Mouse (Mus musculus): ENCODE results near the gene Ppox. TPM values are rescaled to one million over a fixed set of nuclear protein-coding genes. Genes with fewer than 3 reads are reported as not detected.

The Ppox gene
- polyA plus RNA-seq, 1 experiment from 2014 or later, result 42.7 TPM

GRCm38 (mm10) chr1:171271622-171272021, 9.4 kb downstream of the Ppox start:
- H3K27me3 ChIP-seq (replicated peaks; ENCODE audit: control insufficient read depth, insufficient read depth, low read length), result no peaks in the 10 kb centered on the region
- peaks cover 12% of the 10 kb centered on the region for H3K4me1 ChIP-seq (ENCODE audit: control insufficient read depth, insufficient read depth, low read depth, low read length)
- H3K4me2 ChIP-seq (ENCODE audit: low read length), result peak overlapping the region; percentile 75; the same call in 1 of the 2 replicates
- ATAC-seq, result no peak
- no peak overlapping the region for H3K27ac ChIP-seq (ENCODE audit: low read depth, low read length)
- WGBS, result 72% methylated on average over 10 of the region's 10 CpGs
- peaks cover 30% of the 10 kb centered on the region for H3K36me3 ChIP-seq (ENCODE audit: control insufficient read depth, insufficient read depth, low read length)
- no peak overlapping the region for H3K4me3 ChIP-seq (ENCODE audit: low read length)
- H3K9ac ChIP-seq (ENCODE audit: low read depth, low read length), result no peak overlapping the region
- no peaks in the 10 kb centered on the region for H3K9me3 ChIP-seq (ENCODE audit: control insufficient read depth, low read length)

GRCm38 (mm10) chr1:171271196-171271595, 9.8 kb downstream of the Ppox start:
- Histone ChIP-seq H3K9ac (ENCODE audit: low read depth, low read length) (peak overlapping the region; percentile 81), H3K4me2 (ENCODE audit: low read length) (peak overlapping the region; percentile 75), H3K36me3 (ENCODE audit: control insufficient read depth, insufficient read depth, low read length) (peaks cover 26% of the 10 kb centered on the region), H3K27me3 (replicated peaks; ENCODE audit: control insufficient read depth, insufficient read depth, low read length) (no peaks in the 10 kb centered on the region), H3K9me3 (ENCODE audit: control insufficient read depth, low read length) (no peaks in the 10 kb centered on the region), H3K4me1 (ENCODE audit: control insufficient read depth, insufficient read depth, low read depth, low read length) (peaks cover 12% of the 10 kb centered on the region), H3K4me3 (ENCODE audit: low read length) (peak overlapping the region; percentile 73), H3K27ac (ENCODE audit: low read depth, low read length) (no peak overlapping the region)
- no peak for ATAC-seq
- 55% methylated on average over 9 of the region's 9 CpGs for WGBS

DNA sequence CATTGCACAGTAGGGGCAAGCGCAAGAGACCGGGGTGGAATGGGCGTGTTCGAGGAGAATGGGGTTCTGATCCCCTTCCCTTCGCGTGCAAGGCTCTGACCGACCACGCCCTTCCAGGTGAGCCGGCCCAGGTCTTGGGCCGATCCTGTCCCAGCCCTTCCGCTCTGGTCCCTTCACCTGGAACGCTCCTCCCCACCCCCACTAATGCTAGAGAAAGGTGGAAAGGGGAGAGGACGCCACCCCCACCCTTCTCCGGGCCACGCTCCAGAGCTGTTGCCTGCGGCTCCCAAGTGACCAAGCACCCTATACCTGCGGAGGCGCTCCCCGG, 10.4 kb downstream of the Ppox start:
- peaks cover 12% of the 10 kb centered on the region for H3K4me1 ChIP-seq (ENCODE audit: control insufficient read depth, insufficient read depth, low read depth, low read length)
- peak overlapping the region; percentile 81 for H3K9ac ChIP-seq (ENCODE audit: low read depth, low read length)
- H3K9me3 ChIP-seq (ENCODE audit: control insufficient read depth, low read length), result no peaks in the 10 kb centered on the region
- peak overlapping the region; percentile 73 for H3K4me3 ChIP-seq (ENCODE audit: low read length)
- H3K36me3 ChIP-seq (ENCODE audit: control insufficient read depth, insufficient read depth, low read length), result peaks cover 20% of the 10 kb centered on the region
- H3K27me3 ChIP-seq (replicated peaks; ENCODE audit: control insufficient read depth, insufficient read depth, low read length), result no peaks in the 10 kb centered on the region
- peak overlapping the region; percentile 75 for H3K4me2 ChIP-seq (ENCODE audit: low read length)
- H3K27ac ChIP-seq (ENCODE audit: low read depth, low read length), result peak overlapping the region; percentile 65
- WGBS, result 2% methylated on average over 17 of the region's 19 CpGs
- peak; percentile 61 for ATAC-seq

GRCm38 (mm10) chr1:171269848-171270572, 11.0 kb downstream of the Ppox start, which contains the start of gene B4galt3:
TSS of gene B4galt3 (plus strand) at chr1:171270328.
- Histone ChIP-seq H3K9ac (ENCODE audit: low read depth, low read length) (peak within 1 kb of the TSS; percentile 81), H3K4me2 (ENCODE audit: low read length) (peak within 1 kb of the TSS; percentile 75), H3K4me1 (ENCODE audit: control insufficient read depth, insufficient read depth, low read depth, low read length) (peaks cover 12% of the 10 kb centered on the region), H3K27me3 (replicated peaks; ENCODE audit: control insufficient read depth, insufficient read depth, low read length) (no peaks in the 10 kb centered on the region), H3K27ac (ENCODE audit: low read depth, low read length) (peak within 1 kb of the TSS; percentile 65), H3K4me3 (ENCODE audit: low read length) (peak within 1 kb of the TSS; percentile 73), H3K36me3 (ENCODE audit: control insufficient read depth, insufficient read depth, low read length) (peaks cover 15% of the 10 kb centered on the region), H3K9me3 (ENCODE audit: control insufficient read depth, low read length) (no peaks in the 10 kb centered on the region)
- ATAC-seq, result peak; percentile 95
- 2% methylated on average over 36 of the region's 36 CpGs for WGBS

GRCm38 (mm10) chr1:171268341-171268740, 12.6 kb downstream of the Ppox start:
- no peak overlapping the region for H3K4me3 ChIP-seq (ENCODE audit: low read length)
- H3K27me3 ChIP-seq (replicated peaks; ENCODE audit: control insufficient read depth, insufficient read depth, low read length), result no peaks in the 10 kb centered on the region
- no peak overlapping the region for H3K27ac ChIP-seq (ENCODE audit: low read depth, low read length)
- H3K9ac ChIP-seq (ENCODE audit: low read depth, low read length), result no peak overlapping the region
- H3K4me1 ChIP-seq (ENCODE audit: control insufficient read depth, insufficient read depth, low read depth, low read length), result peaks cover 18% of the 10 kb centered on the region
- peaks cover 4% of the 10 kb centered on the region; the same call in 1 of the 2 replicates for H3K36me3 ChIP-seq (ENCODE audit: control insufficient read depth, insufficient read depth, low read length)
- no peak overlapping the region for H3K4me2 ChIP-seq (ENCODE audit: low read length)
- ATAC-seq, result no peak
- WGBS, result 72% methylated on average over 1 of the region's 1 CpGs
- H3K9me3 ChIP-seq (ENCODE audit: control insufficient read depth, low read length), result no peaks in the 10 kb centered on the region

GRCm38 (mm10) chr1:171265971-171266744, 14.8 kb downstream of the Ppox start:
- Histone ChIP-seq H3K9ac (ENCODE audit: low read depth, low read length) (no peak overlapping the region), H3K27ac (ENCODE audit: low read depth, low read length) (no peak overlapping the region), H3K4me1 (ENCODE audit: control insufficient read depth, insufficient read depth, low read depth, low read length) (peaks cover 16% of the 10 kb centered on the region), H3K4me3 (ENCODE audit: low read length) (no peak overlapping the region), H3K9me3 (ENCODE audit: control insufficient read depth, low read length) (no peaks in the 10 kb centered on the region), H3K27me3 (replicated peaks; ENCODE audit: control insufficient read depth, insufficient read depth, low read length) (no peaks in the 10 kb centered on the region), H3K4me2 (ENCODE audit: low read length) (no peak overlapping the region), H3K36me3 (ENCODE audit: control insufficient read depth, insufficient read depth, low read length) (no peaks in the 10 kb centered on the region)
- no peak for ATAC-seq
- 75% methylated on average over 4 of the region's 4 CpGs for WGBS

- Histone ChIP-seq H3K27me3 (replicated peaks; ENCODE audit: control insufficient read depth, insufficient read depth, low read length) (no peaks in the 10 kb centered on the region), H3K4me3 (ENCODE audit: low read length) (no peak overlapping the region), H3K27ac (ENCODE audit: low read depth, low read length) (peak overlapping the region; percentile 72), H3K9ac (ENCODE audit: low read depth, low read length) (no peak overlapping the region), H3K36me3 (ENCODE audit: control insufficient read depth, insufficient read depth, low read length) (no peaks in the 10 kb centered on the region), H3K9me3 (ENCODE audit: control insufficient read depth, low read length) (no peaks in the 10 kb centered on the region), H3K4me2 (ENCODE audit: low read length) (no peak overlapping the region; the same call in 1 of the 2 replicates), H3K4me1 (ENCODE audit: control insufficient read depth, insufficient read depth, low read depth, low read length) (peaks cover 14% of the 10 kb centered on the region)
- WGBS, result 84% methylated on average over 3 of the region's 3 CpGs
- no peak for ATAC-seq
Measured at GRCm38 (mm10) chr1:171263666-171264461, 17.1 kb downstream of the Ppox start.

DNA sequence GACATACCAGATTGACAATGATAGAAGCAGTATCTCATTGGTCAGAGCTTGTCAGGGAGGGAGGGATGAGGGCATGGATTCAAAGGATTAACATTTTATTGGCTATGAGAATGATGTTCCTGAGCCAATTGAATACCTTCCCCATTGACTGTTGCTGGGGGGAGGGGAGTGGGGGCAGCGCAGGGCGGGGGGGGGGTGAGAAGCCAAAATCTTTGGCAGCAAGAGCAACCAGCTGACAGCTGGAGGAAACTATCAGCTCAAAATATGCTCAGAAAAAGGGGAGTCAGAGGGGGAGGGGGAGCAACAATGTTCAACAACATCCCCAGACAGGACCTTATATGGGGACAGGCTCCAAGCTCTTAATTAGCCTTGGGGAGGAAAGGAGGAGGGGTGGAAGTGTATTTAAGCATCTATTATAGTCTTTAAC, 17.8 kb downstream of the Ppox start:
- ATAC-seq, result peak; percentile 94
- 0% methylated on average over 2 of the region's 2 CpGs for WGBS
- H3K9ac ChIP-seq (ENCODE audit: low read depth, low read length), result no peak overlapping the region

More for the DNA sequence above, 17.8 kb downstream of the Ppox start:
- H3K36me3 ChIP-seq (ENCODE audit: control insufficient read depth, insufficient read depth, low read length), result no peaks in the 10 kb centered on the region
- peak overlapping the region; percentile 35 for H3K4me3 ChIP-seq (ENCODE audit: low read length)
- no peaks in the 10 kb centered on the region for H3K27me3 ChIP-seq (replicated peaks; ENCODE audit: control insufficient read depth, insufficient read depth, low read length)
- H3K9me3 ChIP-seq (ENCODE audit: control insufficient read depth, low read length), result no peaks in the 10 kb centered on the region
- peaks cover 14% of the 10 kb centered on the region for H3K4me1 ChIP-seq (ENCODE audit: control insufficient read depth, insufficient read depth, low read depth, low read length)
- H3K27ac ChIP-seq (ENCODE audit: low read depth, low read length), result peak overlapping the region; percentile 72
- peak overlapping the region; percentile 60 for H3K4me2 ChIP-seq (ENCODE audit: low read length)

All from hindbrain, embryonic 16.5 days (tissue).